Mouse (Mus musculus) heart, embryonic 11.5 days (tissue): ENCODE results near the gene Mtif3. TPM values are rescaled to one million over a fixed set of nuclear protein-coding genes. Genes with fewer than 3 reads are reported as not detected.
"Not testable (repeated sequence)": the region's sequence is repeated elsewhere in the genome, so short reads cannot be mapped to it uniquely, and the experiment has no call there.

Experiments
- ATAC-seq: fragments of 200-750 bp; cut with Nextera tagmentation; replicated peaks from 2 replicates; pipeline ENCODE4 v1.8.0; 2017; ENCODE audit warnings: moderate library complexity; ENCODE audit not compliant: insufficient number of reproducible peaks, low FRiP score, low TSS enrichment
- H3K27ac ChIP-seq: fragments of 300-500 bp; sonication (generic); 2 replicates; pipeline ENCODE4 v1.5.1; 2014; ENCODE audit warnings: mild to moderate bottlenecking, low read depth, low read length
- H3K27me3 ChIP-seq: fragments of 300-500 bp; sonication (generic); 2 replicates; pipeline ENCODE4 v1.6.1; 2014; ENCODE audit warnings: mild to moderate bottlenecking, low read length, mixed read lengths; ENCODE audit not compliant: control insufficient read depth, insufficient read depth
- H3K36me3 ChIP-seq: fragments of 300-500 bp; sonication (generic); 2 replicates; pipeline ENCODE4 v1.6.1; 2014; ENCODE audit warnings: mild to moderate bottlenecking, low read length, moderate library complexity, mixed read lengths; ENCODE audit not compliant: control insufficient read depth, insufficient read depth
- H3K4me1 ChIP-seq: fragments of 300-500 bp; sonication (generic); 2 replicates; pipeline ENCODE4 v1.6.1; 2014; ENCODE audit warnings: low read length; ENCODE audit not compliant: control insufficient read depth, insufficient read depth
- H3K4me2 ChIP-seq: fragments of 300-500 bp; sonication (generic); 2 replicates; pipeline ENCODE4 v1.6.1; 2014; ENCODE audit warnings: mild to moderate bottlenecking, moderate library complexity
- H3K4me3 ChIP-seq: fragments of 300-500 bp; sonication (generic); 2 replicates; pipeline ENCODE4 v1.5.1; 2014; ENCODE audit warnings: low read depth, low read length
- H3K9ac ChIP-seq: fragments of 300-500 bp; sonication (generic); 2 replicates; pipeline ENCODE4 v1.6.1; 2014; ENCODE audit warnings: mild to moderate bottlenecking, low read depth, low read length, moderate library complexity
- H3K9me3 ChIP-seq: fragments of 300-500 bp; sonication (generic); replicated peaks from 2 replicates; pipeline ENCODE4 v1.6.1; 2016; ENCODE audit warnings: low read length; ENCODE audit not compliant: control insufficient read depth
- WGBS: fragments of 180-500 bp; shearing (Covaris S2); extraction: QIAGEN DNeasy Blood & Tissue Kit; methylation state at CpG from one replicate; pipeline ENCODE4 v1.1.7; 2014; ENCODE audit not compliant: insufficient replicate concordance; 5-methylcytosine and 5-hydroxymethylcytosine counted together
- polyA plus RNA-seq: library from polyadenylated mRNA; unstranded; fragments of >200 nt; fragmentation: Nextera tagmentation; extraction: Ambion mirVana; gene quantifications from 2 replicates; pipeline ENCODE4 v1.2.1, GENCODE M21; 2014

Gene Mtif3
- polyA plus RNA-seq, 1 experiment from 2014 or later: 23.0 TPM

- Histone ChIP-seq H3K36me3 (no peaks in the 10 kb centered on the region), H3K4me3 (no peak overlapping the region), H3K4me1 (no peaks in the 10 kb centered on the region), H3K27me3 (no peaks in the 10 kb centered on the region), H3K9me3 (no peaks in the 10 kb centered on the region), H3K9ac (no peak overlapping the region), H3K4me2 (no peak overlapping the region), H3K27ac (no peak overlapping the region)
- ATAC-seq: no peak
- WGBS: 69% methylated on average over 16 of the region's 16 CpGs
These were observed 31.6 kb downstream of the Mtif3 start for GRCm38 (mm10) chr5:146931904-146932553.

- H3K27me3 ChIP-seq: no peaks in the 10 kb centered on the region
- H3K4me3 ChIP-seq: no peak overlapping the region
- ATAC-seq: no peak
- no peak overlapping the region for H3K4me2 ChIP-seq
- no peaks in the 10 kb centered on the region for H3K4me1 ChIP-seq
- no peaks in the 10 kb centered on the region for H3K9me3 ChIP-seq
- no peak overlapping the region for H3K27ac ChIP-seq
- WGBS: 77% methylated on average over 7 of the region's 7 CpGs
- H3K36me3 ChIP-seq: no peaks in the 10 kb centered on the region
- H3K9ac ChIP-seq: no peak overlapping the region
These were observed 32.2 kb downstream of the Mtif3 start for GRCm38 (mm10) chr5:146931422-146931821.

GRCm38 (mm10) chr5:146926673-146927072 lies 36.9 kb downstream of the Mtif3 start:
- H3K9me3 ChIP-seq: no peaks in the 10 kb centered on the region
- no peak overlapping the region for H3K27ac ChIP-seq
- WGBS: 77% methylated on average over 5 of the region's 5 CpGs
- no peak overlapping the region for H3K4me2 ChIP-seq
- ATAC-seq: no peak
- no peaks in the 10 kb centered on the region for H3K4me1 ChIP-seq
- no peak overlapping the region for H3K9ac ChIP-seq
- H3K4me3 ChIP-seq: no peak overlapping the region
- no peaks in the 10 kb centered on the region for H3K27me3 ChIP-seq
- H3K36me3 ChIP-seq: no peaks in the 10 kb centered on the region

- H3K4me2 ChIP-seq: no peak overlapping the region
- no peaks in the 10 kb centered on the region for H3K36me3 ChIP-seq
- H3K27me3 ChIP-seq: no peaks in the 10 kb centered on the region
- 48% methylated on average over 5 of the region's 5 CpGs for WGBS
- H3K27ac ChIP-seq: no peak overlapping the region
- no peak overlapping the region for H3K4me3 ChIP-seq
- H3K9ac ChIP-seq: no peak overlapping the region
- H3K4me1 ChIP-seq: peaks cover 6% of the 10 kb centered on the region
- H3K9me3 ChIP-seq: no peaks in the 10 kb centered on the region
- no peak for ATAC-seq
These were observed 40.1 kb downstream of the Mtif3 start for GRCm38 (mm10) chr5:146923547-146923946.

- peak overlapping the region; percentile 72; the same call in 1 of the 2 replicates for H3K4me2 ChIP-seq
- no peak overlapping the region for H3K4me3 ChIP-seq
- H3K9ac ChIP-seq: no peak overlapping the region
These were observed 42.4 kb downstream of the Mtif3 start for GRCm38 (mm10) chr5:146921224-146921623.

GRCm38 (mm10) chr5:146920314-146921161 lies 43.1 kb downstream of the Mtif3 start:
- no peak overlapping the region for H3K27ac ChIP-seq
- H3K4me1 ChIP-seq: peaks cover 6% of the 10 kb centered on the region
- no peaks in the 10 kb centered on the region for H3K9me3 ChIP-seq
- no peaks in the 10 kb centered on the region for H3K27me3 ChIP-seq
- WGBS: 2% methylated on average over 25 of the region's 27 CpGs
- H3K36me3 ChIP-seq: no peaks in the 10 kb centered on the region
- peak overlapping the region; percentile 72 for H3K4me2 ChIP-seq
- H3K4me3 ChIP-seq: peak overlapping the region; percentile 26
- ATAC-seq: no peak; the same call in 1 of the 2 replicates
- peak overlapping the region; percentile 17; the same call in 1 of the 2 replicates for H3K9ac ChIP-seq

More at GRCm38 (mm10) chr5:146921224-146921623, 42.4 kb downstream of the Mtif3 start:
- no peak overlapping the region for H3K27ac ChIP-seq
- 54% methylated on average over 8 of the region's 8 CpGs for WGBS
- no peaks in the 10 kb centered on the region for H3K27me3 ChIP-seq
- no peaks in the 10 kb centered on the region for H3K36me3 ChIP-seq
- H3K9me3 ChIP-seq: no peaks in the 10 kb centered on the region
- peaks cover 6% of the 10 kb centered on the region for H3K4me1 ChIP-seq
- ATAC-seq: no peak

GRCm38 (mm10) chr5:146919874-146920273 lies 43.7 kb downstream of the Mtif3 start:
- WGBS: 11% methylated on average over 6 of the region's 6 CpGs
- peak overlapping the region; percentile 17; the same call in 1 of the 2 replicates for H3K9ac ChIP-seq
- H3K27ac ChIP-seq: no peak overlapping the region
- no peaks in the 10 kb centered on the region for H3K9me3 ChIP-seq
- H3K27me3 ChIP-seq: no peaks in the 10 kb centered on the region
- peak overlapping the region; percentile 72 for H3K4me2 ChIP-seq
- peak overlapping the region; percentile 26 for H3K4me3 ChIP-seq
- no peaks in the 10 kb centered on the region for H3K36me3 ChIP-seq
- peaks cover 6% of the 10 kb centered on the region for H3K4me1 ChIP-seq
- ATAC-seq: no peak

- H3K9me3 ChIP-seq, H3K9ac ChIP-seq, H3K27me3 ChIP-seq, ATAC-seq, H3K4me2 ChIP-seq, H3K4me3 ChIP-seq, H3K36me3 ChIP-seq, H3K4me1 ChIP-seq, H3K27ac ChIP-seq: not testable (repeated sequence)
- 88% methylated on average over 3 of the region's 6 CpGs for WGBS
These were observed 46.2 kb downstream of the Mtif3 start for GRCm38 (mm10) chr5:146917357-146917756.
